Mouse (Mus musculus) stomach, embryonic 16.5 days (tissue): ENCODE data around the gene Wwp2. TPM values are rescaled to one million over a fixed set of nuclear protein-coding genes. Genes with fewer than 3 reads are reported as not detected.

Source experiments
- ATAC-seq: fragments of 200-750 bp; cut with Nextera tagmentation; 2 replicates; pipeline ENCODE4 v1.8.0; 2017; ENCODE audit warnings: moderate number of reproducible peaks, moderate TSS enrichment; ENCODE audit not compliant: insufficient read depth, low FRiP score
- H3K27ac ChIP-seq: fragments of 300-500 bp; sonication (generic); 2 replicates; pipeline ENCODE4 v1.5.1; 2014; ENCODE audit warnings: low read length
- H3K27me3 ChIP-seq: fragments of 300-500 bp; sonication (generic); 2 replicates; pipeline ENCODE4 v1.6.1; 2014; ENCODE audit warnings: low read length, control low read depth, mixed read lengths; ENCODE audit not compliant: control insufficient read depth, insufficient read depth
- H3K36me3 ChIP-seq: fragments of 300-500 bp; sonication (generic); 2 replicates; pipeline ENCODE4 v1.6.1; 2014; ENCODE audit warnings: low read length; ENCODE audit not compliant: control insufficient read depth, insufficient read depth
- H3K4me1 ChIP-seq: fragments of 300-500 bp; sonication (generic); 2 replicates; pipeline ENCODE4 v1.6.1; 2014; ENCODE audit warnings: low read length, control low read depth, mixed read lengths; ENCODE audit not compliant: control insufficient read depth, insufficient read depth
- H3K4me2 ChIP-seq: fragments of 300-500 bp; sonication (generic); 2 replicates; pipeline ENCODE4 v1.6.1; 2014; ENCODE audit warnings: low read depth, low read length, mixed read lengths
- H3K4me3 ChIP-seq: fragments of 300-500 bp; sonication (generic); replicated peaks from 2 replicates; pipeline ENCODE4 v1.5.1; 2014; ENCODE audit warnings: mild to moderate bottlenecking, low read length
- H3K9ac ChIP-seq: fragments of 300-500 bp; sonication (generic); 2 replicates; pipeline ENCODE4 v1.6.1; 2014; ENCODE audit warnings: low read length
- H3K9me3 ChIP-seq: fragments of 300-500 bp; sonication (generic); replicated peaks from 2 replicates; pipeline ENCODE4 v1.6.1; 2016; ENCODE audit warnings: low read length, control low read depth; ENCODE audit not compliant: control insufficient read depth
- WGBS: fragments of 180-500 bp; shearing (Covaris S2); extraction: QIAGEN DNeasy Blood & Tissue Kit; methylation state at CpG from one replicate; pipeline ENCODE4 v1.1.7; 2014; 5-methylcytosine and 5-hydroxymethylcytosine counted together
- polyA plus RNA-seq: library from polyadenylated mRNA; unstranded; fragments of >200 nt; fragmentation: Nextera tagmentation; extraction: Ambion mirVana; gene quantifications from 2 replicates; pipeline ENCODE4 v1.2.1, GENCODE M21; 2015

The Wwp2 gene
- 36.2 and 36.5 TPM in 2 replicates for polyA plus RNA-seq

DNA sequence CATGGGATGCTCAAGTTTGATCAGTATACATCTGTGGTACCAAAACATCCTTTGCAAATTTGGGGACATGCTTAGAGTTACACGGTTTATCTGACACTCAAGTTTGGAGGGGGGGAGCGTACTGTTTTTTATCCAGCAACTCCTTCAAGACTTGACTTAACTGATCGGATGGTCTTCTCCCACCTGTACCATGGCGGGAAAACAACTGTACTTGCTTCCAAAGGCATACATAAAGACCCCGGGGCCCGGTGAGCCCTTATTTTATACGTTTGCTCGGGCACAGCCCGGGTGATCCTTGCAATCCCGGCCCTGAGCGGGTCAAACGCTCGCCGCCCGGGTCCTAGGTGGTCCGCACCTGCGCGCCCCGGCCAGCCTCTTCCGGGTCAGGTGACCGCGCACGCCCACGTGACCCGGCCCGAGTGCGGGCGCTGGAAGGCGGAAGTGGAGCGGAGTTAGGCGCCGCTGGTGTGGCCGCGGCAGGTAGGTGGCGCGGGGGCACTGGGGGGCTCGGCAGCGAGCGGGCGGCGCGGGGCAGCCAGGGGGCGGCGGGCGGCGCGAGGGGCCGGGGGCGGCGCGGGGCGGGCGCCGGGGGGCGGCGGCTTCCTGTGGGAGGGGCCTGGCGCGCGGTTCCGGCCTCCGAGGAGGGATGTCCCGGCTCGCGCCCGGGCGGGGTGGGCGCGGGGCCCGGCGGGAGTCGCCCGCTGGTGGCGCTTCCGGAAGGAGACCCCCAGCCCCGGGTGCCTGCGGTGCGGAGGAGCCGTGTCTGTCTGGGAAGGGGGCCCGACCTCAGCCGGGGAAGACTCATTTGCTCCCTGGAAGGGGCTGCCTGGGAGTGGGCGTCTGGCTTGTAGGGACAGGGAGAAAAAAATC is at the start of gene Wwp2:
Gene Wwp2, plus strand, starts transcription at position 404 of the 870 bp plus-strand sequence.
- Histone ChIP-seq H3K9ac (peak within 1 kb of the TSS; percentile 91), H3K36me3 (no peaks in the 10 kb centered on the region), H3K27me3 (no peaks in the 10 kb centered on the region), H3K4me1 (peaks cover 8% of the 10 kb centered on the region; the same call in 1 of the 2 replicates), H3K9me3 (no peaks in the 10 kb centered on the region), H3K4me2 (peak within 1 kb of the TSS; percentile 83), H3K4me3 (peak within 1 kb of the TSS; percentile 82), H3K27ac (peak within 1 kb of the TSS; percentile 88)
- ATAC-seq: peak; percentile 90
- WGBS: under 1% methylated on average over 58 of the region's 81 CpGs

DNA sequence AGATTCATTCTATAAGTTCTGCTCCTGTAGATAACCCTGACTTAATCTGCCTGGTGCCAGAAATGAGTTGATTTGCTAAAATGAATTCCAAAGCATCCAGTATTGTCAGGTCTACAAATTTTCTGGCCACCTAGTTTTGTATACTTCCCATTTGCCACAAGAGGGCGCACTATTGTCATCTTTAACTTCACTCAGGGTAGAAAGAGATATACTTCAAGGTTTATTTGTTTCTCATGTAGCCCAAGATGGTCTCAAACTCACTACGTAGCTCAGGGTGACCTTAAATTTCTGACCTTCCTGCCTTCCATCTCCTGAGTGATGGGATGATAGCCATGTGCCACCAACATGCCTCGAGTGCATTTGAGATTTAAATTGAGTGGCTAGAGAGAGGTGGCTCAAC is 49.5 kb upstream of the Wwp2 start:
- Histone ChIP-seq H3K27me3 (no peaks in the 10 kb centered on the region), H3K27ac (no peak overlapping the region), H3K9ac (no peak overlapping the region), H3K4me2 (no peak overlapping the region), H3K36me3 (no peaks in the 10 kb centered on the region), H3K9me3 (no peaks in the 10 kb centered on the region), H3K4me3 (no peak overlapping the region), H3K4me1 (peaks cover 8% of the 10 kb centered on the region; the same call in 1 of the 2 replicates)
- no peak for ATAC-seq
- WGBS: 21% methylated on average over 3 of the region's 3 CpGs

DNA sequence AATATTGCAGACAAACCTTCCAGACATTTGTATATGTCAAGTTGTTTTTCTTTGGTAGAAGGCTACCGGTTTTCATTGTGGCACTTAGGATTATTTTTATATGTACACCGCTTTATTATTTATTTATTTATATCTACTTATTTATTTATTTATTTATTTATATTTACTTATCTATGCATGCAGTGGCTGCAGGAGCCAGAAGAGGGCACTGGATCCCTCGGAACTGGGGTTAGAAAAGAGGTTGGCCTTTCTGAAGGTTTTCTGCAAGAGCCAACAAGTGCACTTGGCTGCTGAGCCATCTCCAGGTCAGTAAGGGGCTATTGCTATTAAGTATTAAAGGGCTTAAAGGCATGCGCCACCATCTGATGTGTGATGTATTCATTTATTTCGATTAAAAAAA is 48.3 kb upstream of the Wwp2 start:
- Histone ChIP-seq H3K9me3 (no peaks in the 10 kb centered on the region), H3K27ac (no peak overlapping the region), H3K36me3 (no peaks in the 10 kb centered on the region), H3K27me3 (no peaks in the 10 kb centered on the region), H3K9ac (no peak overlapping the region), H3K4me2 (no peak overlapping the region), H3K4me3 (no peak overlapping the region), H3K4me1 (peaks cover 8% of the 10 kb centered on the region; the same call in 1 of the 2 replicates)
- WGBS: 61% methylated on average over 5 of the region's 5 CpGs
- no peak for ATAC-seq

DNA sequence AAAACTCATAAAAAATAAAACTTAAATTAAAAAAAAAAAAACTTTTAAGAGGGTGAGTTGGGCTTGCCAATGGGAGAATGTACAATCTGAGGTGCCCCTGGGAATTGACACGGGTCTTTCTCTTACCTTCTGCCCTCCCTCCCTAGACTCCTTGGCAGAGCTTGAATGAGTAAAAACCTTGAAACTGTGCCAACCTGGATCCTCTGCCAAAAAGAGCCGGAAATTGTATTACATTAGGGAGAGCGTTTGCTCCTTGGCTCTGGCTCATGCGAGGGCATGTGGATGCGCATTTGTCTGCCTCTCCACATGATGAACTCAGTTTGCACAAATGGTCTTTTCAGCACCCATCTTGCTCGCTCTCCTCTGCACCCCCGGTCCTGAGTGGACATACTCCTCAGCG is 46.6 kb upstream of the Wwp2 start:
- H3K27me3 ChIP-seq: no peaks in the 10 kb centered on the region
- peak; percentile 67; the same call in 1 of the 2 replicates for ATAC-seq
- H3K36me3 ChIP-seq: no peaks in the 10 kb centered on the region
- H3K9ac ChIP-seq: no peak overlapping the region
- no peak overlapping the region for H3K4me3 ChIP-seq
- no peak overlapping the region for H3K27ac ChIP-seq
- 45% methylated on average over 8 of the region's 8 CpGs for WGBS
- H3K4me1 ChIP-seq: peaks cover 8% of the 10 kb centered on the region; the same call in 1 of the 2 replicates
- no peak overlapping the region for H3K4me2 ChIP-seq
- H3K9me3 ChIP-seq: no peaks in the 10 kb centered on the region

DNA sequence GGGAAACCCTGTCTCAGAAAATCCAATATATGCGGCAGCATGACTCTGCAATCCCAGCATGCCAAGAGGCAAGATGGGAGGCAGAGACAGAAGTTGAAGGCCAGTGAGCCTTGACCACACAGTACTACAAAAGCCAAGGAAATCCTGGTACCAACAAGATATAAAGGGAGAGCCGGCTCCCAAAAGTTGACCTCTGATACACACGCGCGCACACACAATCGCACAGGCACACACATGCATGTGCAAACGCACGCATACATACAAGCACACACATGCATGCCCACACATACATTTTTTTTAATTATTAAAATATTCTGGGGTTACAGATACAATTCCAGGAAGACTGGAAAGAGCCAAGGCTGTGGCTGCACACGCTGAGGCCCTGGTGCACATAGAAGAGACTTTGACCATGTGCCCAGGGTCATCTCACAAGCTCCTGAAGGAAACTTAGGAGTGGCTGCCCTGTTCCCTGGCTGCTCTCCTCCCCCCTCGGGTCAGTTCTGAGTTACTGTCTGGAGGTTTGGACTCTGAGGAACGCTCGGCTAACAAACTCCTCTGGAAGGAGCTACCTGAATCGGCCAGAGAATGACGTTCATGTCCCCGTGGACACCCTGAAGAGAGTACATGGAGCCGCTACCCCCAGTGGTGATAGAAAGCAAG is 45.6 kb upstream of the Wwp2 start:
- Histone ChIP-seq H3K4me3 (no peak overlapping the region), H3K27me3 (no peaks in the 10 kb centered on the region), H3K36me3 (no peaks in the 10 kb centered on the region), H3K4me1 (peaks cover 8% of the 10 kb centered on the region; the same call in 1 of the 2 replicates), H3K9ac (no peak overlapping the region), H3K27ac (no peak overlapping the region), H3K4me2 (no peak overlapping the region), H3K9me3 (no peaks in the 10 kb centered on the region)
- WGBS: 91% methylated on average over 16 of the region's 16 CpGs
- ATAC-seq: no peak

DNA sequence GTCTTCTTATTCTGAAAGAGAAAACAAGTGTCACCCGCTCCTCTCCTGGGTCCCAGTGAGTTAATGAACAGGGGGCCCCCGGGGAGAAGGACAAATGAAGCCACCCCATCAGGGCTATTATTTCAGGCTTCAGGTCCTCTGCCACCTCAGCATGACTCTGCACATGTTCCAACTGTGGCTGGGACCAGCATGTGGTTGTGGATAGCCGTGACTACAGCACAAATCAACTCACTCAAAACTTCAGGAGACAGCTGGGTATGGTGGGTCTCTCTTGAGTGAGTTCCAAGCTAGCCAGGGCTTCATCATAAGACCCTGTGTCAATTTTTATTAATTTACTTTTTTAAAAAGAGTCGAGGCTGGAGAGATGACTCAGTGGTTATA is 45.0 kb upstream of the Wwp2 start:
- ATAC-seq: no peak
- Histone ChIP-seq H3K4me1 (peaks cover 8% of the 10 kb centered on the region; the same call in 1 of the 2 replicates), H3K4me3 (no peak overlapping the region), H3K27me3 (no peaks in the 10 kb centered on the region), H3K36me3 (no peaks in the 10 kb centered on the region), H3K9me3 (no peaks in the 10 kb centered on the region), H3K27ac (no peak overlapping the region), H3K9ac (no peak overlapping the region), H3K4me2 (no peak overlapping the region)
- 71% methylated on average over 4 of the region's 4 CpGs for WGBS

DNA sequence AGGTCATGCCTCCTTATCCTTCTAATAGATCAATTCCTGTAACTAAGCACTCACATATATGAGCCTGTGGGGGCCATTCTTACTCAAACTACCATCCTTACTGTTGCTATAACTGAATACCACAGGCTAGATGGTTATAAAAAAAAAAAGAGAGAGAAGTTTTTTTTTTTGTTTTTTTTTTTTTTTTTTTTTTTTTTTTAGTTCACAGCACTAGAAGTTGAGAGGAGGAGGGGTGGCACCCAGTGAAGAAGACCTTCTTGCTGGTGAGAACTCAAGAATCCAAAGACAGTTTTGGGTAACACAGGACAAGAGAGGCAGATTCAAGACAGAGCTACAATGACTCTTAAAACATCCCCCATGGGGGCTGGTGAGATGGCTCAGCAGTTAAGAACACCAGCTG is 40.8 kb upstream of the Wwp2 start:
- ATAC-seq: no peak
- Histone ChIP-seq H3K4me3 (no peak overlapping the region), H3K9ac (no peak overlapping the region), H3K27ac (no peak overlapping the region), H3K4me2 (no peak overlapping the region), H3K27me3 (no peaks in the 10 kb centered on the region), H3K9me3 (no peaks in the 10 kb centered on the region), H3K36me3 (no peaks in the 10 kb centered on the region), H3K4me1 (peaks cover 10% of the 10 kb centered on the region; the same call in 1 of the 2 replicates)

DNA sequence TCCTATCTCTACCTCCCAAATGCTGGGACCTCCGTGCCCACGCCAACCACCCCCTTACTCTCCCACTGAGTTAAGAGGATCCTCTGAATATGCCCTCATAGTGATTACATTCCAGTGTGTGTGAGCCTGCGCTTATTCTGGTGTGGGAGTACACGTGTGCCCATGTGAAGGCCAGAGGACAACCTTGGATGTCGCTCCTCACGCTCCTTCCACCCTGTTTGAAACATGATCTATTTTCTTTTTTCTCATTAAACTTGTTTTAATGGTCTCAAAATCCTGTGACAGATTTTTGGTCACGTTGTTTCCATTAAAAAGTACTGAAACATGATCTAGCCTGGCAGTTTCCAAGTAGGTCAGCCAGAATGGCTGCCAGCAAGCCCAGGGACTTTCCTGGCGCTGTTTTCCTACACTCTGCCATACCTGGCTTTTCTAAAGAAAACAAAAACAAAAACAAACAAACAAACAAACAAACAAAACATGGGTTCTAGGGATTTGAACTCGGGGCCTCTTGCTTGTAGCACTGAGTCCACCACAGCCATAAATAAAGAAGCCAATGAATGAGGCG is 40.0 kb upstream of the Wwp2 start:
- Histone ChIP-seq H3K4me3 (no peak overlapping the region), H3K4me1 (peaks cover 10% of the 10 kb centered on the region; the same call in 1 of the 2 replicates), H3K4me2 (no peak overlapping the region), H3K27ac (no peak overlapping the region), H3K9me3 (no peaks in the 10 kb centered on the region), H3K36me3 (no peaks in the 10 kb centered on the region), H3K9ac (no peak overlapping the region), H3K27me3 (no peaks in the 10 kb centered on the region)
- WGBS: 85% methylated on average over 10 of the region's 10 CpGs
- ATAC-seq: no peak

DNA sequence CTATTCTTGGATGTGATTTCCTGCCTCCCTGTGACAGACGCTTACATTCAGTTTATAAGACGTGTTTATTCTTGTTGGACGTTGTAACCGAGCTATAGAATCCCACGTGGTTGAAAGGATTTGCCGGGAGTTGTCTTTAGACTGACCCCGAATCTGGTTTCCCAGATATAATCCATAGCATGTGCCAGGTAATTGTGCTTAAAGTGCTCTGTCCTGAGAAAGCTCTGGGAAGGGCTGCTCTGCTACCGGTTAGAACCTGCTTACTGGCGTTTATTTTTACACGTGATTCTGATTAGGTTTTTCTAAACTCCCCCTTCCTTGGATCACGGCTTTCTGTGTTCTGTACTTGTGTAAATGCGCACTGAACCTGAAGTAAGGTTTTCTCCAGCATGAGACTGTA is 38.5 kb upstream of the Wwp2 start:
- no peaks in the 10 kb centered on the region for H3K27me3 ChIP-seq
- ATAC-seq: no peak
- H3K4me3 ChIP-seq: no peak overlapping the region
- H3K4me2 ChIP-seq: no peak overlapping the region
- H3K9me3 ChIP-seq: no peaks in the 10 kb centered on the region
- H3K4me1 ChIP-seq: peaks cover 15% of the 10 kb centered on the region
- 35% methylated on average over 12 of the region's 12 CpGs for WGBS
- no peak overlapping the region for H3K9ac ChIP-seq
- H3K27ac ChIP-seq: peak overlapping the region; percentile 33
- H3K36me3 ChIP-seq: no peaks in the 10 kb centered on the region
